Mouse (Mus musculus) heart, embryonic 11.5 days (tissue): Measurements from ENCODE around the gene Syt2. TPM values are rescaled to one million over a fixed set of nuclear protein-coding genes. Genes with fewer than 3 reads are reported as not detected.
A peak's percentile ranks its signal among the peaks of the same experiment; 100 is the strongest.

Source experiments
- ATAC-seq: fragments of 200-750 bp; cut with Nextera tagmentation; replicated peaks from 2 replicates; pipeline ENCODE4 v1.8.0; 2017; ENCODE audit warnings: moderate library complexity; ENCODE audit not compliant: insufficient number of reproducible peaks, low FRiP score, low TSS enrichment
- H3K27ac ChIP-seq: fragments of 300-500 bp; sonication (generic); 2 replicates; pipeline ENCODE4 v1.5.1; 2014; ENCODE audit warnings: mild to moderate bottlenecking, low read depth, low read length
- H3K27me3 ChIP-seq: fragments of 300-500 bp; sonication (generic); 2 replicates; pipeline ENCODE4 v1.6.1; 2014; ENCODE audit warnings: mild to moderate bottlenecking, low read length, mixed read lengths; ENCODE audit not compliant: control insufficient read depth, insufficient read depth
- H3K36me3 ChIP-seq: fragments of 300-500 bp; sonication (generic); 2 replicates; pipeline ENCODE4 v1.6.1; 2014; ENCODE audit warnings: mild to moderate bottlenecking, low read length, moderate library complexity, mixed read lengths; ENCODE audit not compliant: control insufficient read depth, insufficient read depth
- H3K4me1 ChIP-seq: fragments of 300-500 bp; sonication (generic); 2 replicates; pipeline ENCODE4 v1.6.1; 2014; ENCODE audit warnings: low read length; ENCODE audit not compliant: control insufficient read depth, insufficient read depth
- H3K4me2 ChIP-seq: fragments of 300-500 bp; sonication (generic); 2 replicates; pipeline ENCODE4 v1.6.1; 2014; ENCODE audit warnings: mild to moderate bottlenecking, moderate library complexity
- H3K4me3 ChIP-seq: fragments of 300-500 bp; sonication (generic); 2 replicates; pipeline ENCODE4 v1.5.1; 2014; ENCODE audit warnings: low read depth, low read length
- H3K9ac ChIP-seq: fragments of 300-500 bp; sonication (generic); 2 replicates; pipeline ENCODE4 v1.6.1; 2014; ENCODE audit warnings: mild to moderate bottlenecking, low read depth, low read length, moderate library complexity
- H3K9me3 ChIP-seq: fragments of 300-500 bp; sonication (generic); replicated peaks from 2 replicates; pipeline ENCODE4 v1.6.1; 2016; ENCODE audit warnings: low read length; ENCODE audit not compliant: control insufficient read depth
- WGBS: fragments of 180-500 bp; shearing (Covaris S2); extraction: QIAGEN DNeasy Blood & Tissue Kit; methylation state at CpG from one replicate; pipeline ENCODE4 v1.1.7; 2014; ENCODE audit not compliant: insufficient replicate concordance; 5-methylcytosine and 5-hydroxymethylcytosine counted together
- polyA plus RNA-seq: library from polyadenylated mRNA; unstranded; fragments of >200 nt; fragmentation: Nextera tagmentation; extraction: Ambion mirVana; gene quantifications from 2 replicates; pipeline ENCODE4 v1.2.1, GENCODE M21; 2014

Gene Syt2
- polyA plus RNA-seq, 1 experiment from 2014 or later: 0.79 TPM

DNA sequence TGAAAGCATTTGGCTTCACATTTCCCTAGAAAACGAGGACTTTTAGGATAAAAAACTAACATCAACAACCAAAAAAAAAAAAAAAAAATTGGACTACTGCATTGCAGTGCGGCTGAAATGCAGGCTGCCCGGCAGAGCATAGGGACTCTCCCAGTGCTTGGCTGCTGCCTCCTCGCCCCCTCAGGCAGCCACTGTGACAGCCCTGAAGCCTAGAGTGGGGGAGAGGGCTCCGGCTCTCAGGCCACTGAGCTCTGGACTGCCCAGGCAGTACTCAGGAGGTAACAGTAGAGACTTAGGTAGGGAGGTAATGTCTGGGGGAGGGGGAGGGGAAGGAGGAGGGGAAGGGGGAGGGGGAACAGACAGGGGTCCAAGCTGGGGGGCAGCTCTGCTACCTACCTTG, 54.2 kb downstream of the Syt2 start:
- Histone ChIP-seq H3K9me3 (no peaks in the 10 kb centered on the region), H3K27me3 (peaks cover 9% of the 10 kb centered on the region), H3K4me1 (0 out of 2 replicates have a peak, but pooled peaks cover 6% of the 10 kb centered on the region), H3K9ac (no peak overlapping the region), H3K36me3 (no peaks in the 10 kb centered on the region), H3K4me2 (no peak overlapping the region), H3K27ac (no peak overlapping the region), H3K4me3 (no peak overlapping the region)
- 44% methylated on average over 5 of the region's 5 CpGs for WGBS
- no peak for ATAC-seq

DNA sequence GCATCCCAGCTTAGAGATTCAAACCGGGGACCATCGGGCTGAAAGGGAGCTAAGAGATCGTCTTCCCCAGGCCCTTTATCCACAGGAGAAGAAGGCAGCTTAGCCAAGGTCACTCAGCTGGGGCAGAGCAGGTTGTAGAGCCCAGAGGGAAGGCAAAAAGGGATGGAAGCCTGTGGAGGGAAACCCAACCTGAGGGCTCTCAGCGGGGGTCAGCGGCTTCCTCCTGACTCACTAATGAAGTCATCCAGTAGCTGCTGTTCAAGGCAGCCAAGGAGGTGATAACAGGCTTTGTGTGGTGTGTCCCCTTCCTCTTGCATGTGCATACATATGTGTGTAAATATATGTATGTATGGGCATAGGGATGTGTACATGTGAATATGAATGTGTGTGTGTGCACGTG, 54.7 kb downstream of the Syt2 start:
- Histone ChIP-seq H3K4me3 (no peak overlapping the region), H3K4me2 (no peak overlapping the region), H3K9ac (no peak overlapping the region), H3K9me3 (no peaks in the 10 kb centered on the region), H3K4me1 (0 out of 2 replicates have a peak, but pooled peaks cover 6% of the 10 kb centered on the region), H3K27ac (no peak overlapping the region), H3K36me3 (no peaks in the 10 kb centered on the region), H3K27me3 (peaks cover 13% of the 10 kb centered on the region)
- no peak for ATAC-seq
- 12% methylated on average over 6 of the region's 6 CpGs for WGBS

DNA sequence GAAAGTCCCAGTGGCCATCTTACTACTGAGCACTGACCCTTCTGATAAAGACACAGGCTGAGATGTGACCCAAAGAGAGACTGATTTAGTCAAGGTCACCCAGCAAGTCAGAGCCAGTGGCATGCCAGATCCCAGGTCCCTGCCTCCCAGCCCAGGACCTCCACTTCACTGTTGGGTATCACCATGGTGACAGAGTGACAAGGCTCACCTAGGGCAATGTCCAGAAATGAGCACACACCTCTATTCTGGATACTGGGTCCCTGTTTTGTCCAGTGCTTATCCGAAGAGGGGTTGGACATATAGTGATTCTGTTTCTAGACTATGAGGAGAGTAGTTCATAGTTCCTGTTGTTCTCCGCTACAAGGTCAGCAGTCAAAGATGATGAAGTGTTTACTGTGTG, 56.8 kb downstream of the Syt2 start:
- H3K9me3 ChIP-seq: no peaks in the 10 kb centered on the region
- 0 out of 2 replicates have a peak, but pooled peaks cover 6% of the 10 kb centered on the region for H3K4me1 ChIP-seq
- no peak for ATAC-seq
- WGBS: 86% methylated on average over 2 of the region's 2 CpGs
- no peak overlapping the region for H3K4me2 ChIP-seq
- no peak overlapping the region for H3K9ac ChIP-seq
- no peak overlapping the region for H3K27ac ChIP-seq
- H3K4me3 ChIP-seq: no peak overlapping the region
- H3K27me3 ChIP-seq: peaks cover 32% of the 10 kb centered on the region
- H3K36me3 ChIP-seq: no peaks in the 10 kb centered on the region

DNA sequence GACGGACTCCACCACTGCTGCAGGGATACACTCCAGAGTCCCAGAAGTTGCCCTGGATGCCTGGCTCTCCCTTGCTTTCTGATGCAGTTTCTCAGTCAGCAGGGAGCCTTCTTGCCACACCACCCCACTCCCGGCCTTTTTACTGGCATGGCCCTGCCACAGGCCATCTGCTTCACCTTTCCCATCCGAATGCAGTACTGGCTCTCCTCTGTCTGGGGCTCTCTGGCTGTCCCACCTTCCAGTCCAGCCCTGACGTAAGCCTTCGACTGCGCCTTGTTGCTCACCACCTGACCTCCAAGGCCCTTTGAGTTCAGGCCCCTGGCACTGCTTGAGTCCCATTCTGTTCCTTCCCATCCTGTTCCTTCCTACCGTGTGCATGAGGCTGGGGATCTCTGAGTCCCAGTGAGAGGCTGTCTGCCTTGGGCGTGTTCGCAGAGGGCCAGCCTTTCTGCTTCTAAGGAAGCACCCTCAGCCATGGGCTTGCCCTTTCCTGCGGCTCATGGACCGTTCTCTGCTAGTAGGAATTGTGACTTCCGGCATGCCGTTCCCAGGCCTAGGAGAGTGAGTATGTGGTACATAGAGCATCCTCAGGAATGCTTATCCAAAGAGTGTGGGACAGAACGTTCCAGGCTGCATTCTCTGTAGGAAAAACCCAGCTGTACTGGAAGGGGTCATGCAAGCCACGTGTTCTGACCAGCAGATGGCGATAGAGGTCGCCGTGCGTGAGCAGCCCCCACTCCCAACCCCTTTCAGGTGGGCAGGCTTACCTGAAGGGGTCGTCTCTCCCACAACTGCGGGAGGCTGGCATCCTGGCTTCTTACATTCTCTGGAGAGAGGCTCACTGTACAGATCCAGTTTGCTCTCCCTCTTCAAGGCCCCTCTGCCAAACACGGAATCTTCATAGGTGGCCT, 58.2 kb downstream of the Syt2 start:
- ATAC-seq: no peak
- Histone ChIP-seq H3K9ac (no peak overlapping the region), H3K4me3 (no peak overlapping the region), H3K36me3 (no peaks in the 10 kb centered on the region), H3K4me1 (peaks cover 11% of the 10 kb centered on the region), H3K27me3 (peaks cover 46% of the 10 kb centered on the region), H3K27ac (no peak overlapping the region), H3K9me3 (no peaks in the 10 kb centered on the region), H3K4me2 (no peak overlapping the region)
- WGBS: 33% methylated on average over 22 of the region's 22 CpGs

DNA sequence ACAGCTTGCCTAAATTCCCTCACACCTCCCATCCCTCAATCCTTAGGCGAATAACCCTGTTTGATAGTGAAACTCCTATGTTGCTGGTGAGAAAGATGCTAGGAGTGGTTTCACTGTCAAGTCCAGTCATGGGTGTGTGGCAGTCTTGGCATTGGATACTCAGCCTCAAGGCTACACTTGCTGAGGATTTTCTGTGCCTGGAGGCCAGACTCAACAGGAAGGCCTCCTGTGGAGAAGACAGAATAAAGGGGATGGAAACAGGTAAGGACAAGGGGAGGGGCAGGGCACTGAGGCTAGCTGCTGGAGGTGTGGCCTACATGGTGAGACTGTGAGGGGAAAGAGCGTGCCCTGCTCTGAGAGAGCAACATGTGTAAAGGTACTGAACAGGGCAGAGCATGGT, 60.1 kb downstream of the Syt2 start:
- H3K9me3 ChIP-seq: no peaks in the 10 kb centered on the region
- H3K9ac ChIP-seq: no peak overlapping the region
- H3K27me3 ChIP-seq: peaks cover 64% of the 10 kb centered on the region
- peaks cover 13% of the 10 kb centered on the region for H3K4me1 ChIP-seq
- H3K4me2 ChIP-seq: no peak overlapping the region
- ATAC-seq: no peak
- H3K4me3 ChIP-seq: no peak overlapping the region
- WGBS: 49% methylated on average over 2 of the region's 2 CpGs
- no peaks in the 10 kb centered on the region for H3K36me3 ChIP-seq
- H3K27ac ChIP-seq: no peak overlapping the region

DNA sequence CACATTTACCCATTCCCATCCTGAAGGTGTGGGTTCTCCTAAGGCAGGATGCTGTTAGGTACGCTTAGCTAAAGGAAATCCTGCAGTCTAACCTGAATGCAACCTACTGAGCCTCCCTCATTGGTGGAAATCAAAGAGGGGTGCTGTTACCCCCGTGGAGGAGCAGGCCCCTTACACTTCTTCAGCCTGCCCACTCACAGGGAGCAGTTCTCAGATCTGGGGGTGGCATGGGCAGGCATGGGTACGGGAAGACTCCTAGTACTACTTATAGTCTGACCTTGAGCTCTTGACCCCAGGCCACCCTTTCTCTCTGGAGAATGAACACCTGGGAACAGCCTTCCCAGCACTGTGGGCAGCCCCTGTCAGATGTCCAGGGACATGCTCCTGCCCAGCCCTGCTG, 61.0 kb downstream of the Syt2 start:
- ATAC-seq: no peak
- H3K4me3 ChIP-seq: no peak overlapping the region
- no peaks in the 10 kb centered on the region for H3K36me3 ChIP-seq
- WGBS: 55% methylated on average over 3 of the region's 3 CpGs
- H3K27ac ChIP-seq: no peak overlapping the region
- peaks cover 72% of the 10 kb centered on the region for H3K27me3 ChIP-seq
- no peak overlapping the region for H3K4me2 ChIP-seq
- peaks cover 13% of the 10 kb centered on the region for H3K4me1 ChIP-seq
- H3K9ac ChIP-seq: no peak overlapping the region
- no peaks in the 10 kb centered on the region for H3K9me3 ChIP-seq

DNA sequence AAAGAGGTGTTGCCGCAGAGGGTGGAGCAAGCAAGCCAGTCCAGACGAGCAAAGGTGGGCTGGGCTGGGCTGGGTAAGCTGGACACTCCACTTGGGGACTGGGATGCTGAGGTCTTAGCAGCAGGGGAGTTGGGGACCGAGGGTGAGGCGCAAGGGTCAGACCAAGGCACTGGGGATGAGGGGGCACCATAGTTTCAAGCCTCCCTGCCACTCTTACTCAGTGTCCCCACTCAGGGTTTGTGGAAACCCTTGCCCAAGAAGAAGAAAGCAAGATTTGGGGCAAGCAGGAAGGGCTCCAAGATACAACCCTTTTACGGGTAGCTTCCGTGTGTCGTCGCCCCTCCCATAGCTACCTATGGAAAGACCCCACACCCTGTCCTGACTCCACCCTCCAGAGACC, 61.8 kb downstream of the Syt2 start:
- no peak overlapping the region; the same call in 1 of the 2 replicates for H3K9ac ChIP-seq
- peak overlapping the region; percentile 52 for H3K4me3 ChIP-seq
- 9% methylated on average over 8 of the region's 8 CpGs for WGBS
- ATAC-seq: no peak
- no peak overlapping the region for H3K27ac ChIP-seq
- H3K36me3 ChIP-seq: no peaks in the 10 kb centered on the region
- peaks cover 13% of the 10 kb centered on the region for H3K4me1 ChIP-seq
- H3K4me2 ChIP-seq: peak overlapping the region; percentile 97
- H3K9me3 ChIP-seq: no peaks in the 10 kb centered on the region
- peaks cover 79% of the 10 kb centered on the region for H3K27me3 ChIP-seq

DNA sequence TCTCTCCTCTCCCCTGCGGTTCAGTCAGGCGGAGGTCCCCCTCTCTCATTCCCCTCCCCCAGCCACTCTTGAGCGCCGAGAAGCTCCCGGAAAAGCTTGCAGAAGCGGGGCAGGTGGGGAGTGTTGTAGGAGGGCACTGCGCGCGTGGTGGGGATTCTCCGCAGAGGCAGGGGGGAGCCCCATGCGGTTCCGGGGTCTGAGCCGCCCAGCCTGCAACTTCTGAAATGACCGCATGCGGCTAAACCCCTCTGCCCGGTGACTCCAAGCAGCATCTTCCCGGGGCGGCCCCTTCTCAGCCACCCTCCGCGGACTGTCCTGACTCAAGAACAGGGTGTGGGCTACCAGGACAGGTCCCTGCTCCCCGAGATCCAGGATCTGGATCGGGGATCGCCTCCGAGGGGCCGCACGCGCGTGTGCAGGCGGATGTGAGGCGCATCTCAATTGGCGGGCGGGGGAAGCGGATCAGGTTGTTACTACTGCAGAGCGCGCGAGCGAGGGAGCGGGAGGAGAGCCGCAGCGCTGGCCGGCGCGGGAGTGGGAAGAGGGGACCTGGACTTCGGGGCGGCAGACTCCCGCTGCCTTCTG, 62.4 kb downstream of the Syt2 start:
- peak overlapping the region; percentile 52; the same call in 1 of the 2 replicates for H3K9ac ChIP-seq
- no peak overlapping the region for H3K27ac ChIP-seq
- H3K4me1 ChIP-seq: peaks cover 13% of the 10 kb centered on the region
- H3K36me3 ChIP-seq: no peaks in the 10 kb centered on the region
- peak overlapping the region; percentile 52 for H3K4me3 ChIP-seq
- no peak for ATAC-seq
- no peaks in the 10 kb centered on the region for H3K9me3 ChIP-seq
- under 1% methylated on average over 46 of the region's 46 CpGs for WGBS
- peaks cover 85% of the 10 kb centered on the region for H3K27me3 ChIP-seq
- peak overlapping the region; percentile 97 for H3K4me2 ChIP-seq
